15 mouse cellular contexts compared by ENCODE assay signal in the genomic region with DNA sequence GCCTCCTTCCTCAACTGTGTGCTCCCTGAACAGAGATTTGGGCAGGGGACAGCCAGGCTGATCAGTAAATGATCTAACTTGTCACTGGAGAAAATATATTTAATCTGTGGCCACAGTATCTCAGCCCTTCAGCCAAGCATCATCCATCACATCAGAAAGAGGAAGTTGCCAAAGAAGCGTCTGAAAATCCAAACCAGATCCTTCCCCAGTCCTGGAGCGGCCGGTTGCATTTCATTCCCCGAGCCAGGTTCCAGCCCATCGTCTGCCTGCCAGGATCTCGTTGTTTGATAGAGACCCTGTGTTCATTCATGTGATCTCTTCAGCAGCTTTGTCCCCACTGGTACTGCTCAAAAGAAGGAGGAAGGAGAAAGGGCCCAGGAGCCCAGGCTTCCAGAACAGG. TPM values are rescaled to one million over a fixed set of nuclear protein-coding genes. Genes with fewer than 3 reads are reported as not detected.
DNase-seq lines count a peak whose midpoint lies in the region.
"Had no signal": no experiment of that assay in that cellular context is flagged by ENCODE, and none has a peak within 500 bp of the region (broad histone marks: within the 10 kb centered on the region; RNA-seq: fewer than 3 reads in every experiment).

No protein-coding gene starts in this region.

- DNase-seq in adrenal gland, postnatal 10 days: peak; percentile 27
- no peak for DNase-seq in adrenal gland, adult 18-20 months (ENCODE audit: low spot score in 2 of 2)
- peak; percentile 39 to 45 for DNase-seq in kidney, postnatal 4 days
- no peak for DNase-seq in kidney, adult 11 months
- DNase-seq in adipocyte (ENCODE audit: low spot score): peak; percentile 47
- peak; percentile 45 for DNase-seq in lung, postnatal 36 days
- no peak for DNase-seq in thymus, postnatal 25 days
- DNase-seq in neural tube, embryonic 10.5 days (ENCODE audit: extremely low spot score, low spot score): no peak
- DNase-seq: cerebellum, adult 11 months; cerebellum, postnatal 25 days; gastrocnemius, adult 2 months; kidney, postnatal 14 days; layer of hippocampus, adult 9-11 months; liver, postnatal 0 days; right cerebral cortex, postnatal 25 days had no signal

RNA-seq across cellular contexts. Expression of gene Tsen2, which starts 58.8 kb away (rescaled TPM):
- total RNA-seq in adrenal gland, postnatal 10 days (2021): 10 to 100 TPM in 1 of 2 experiments, 1 to 10 TPM in 1; 8.8 to 15.7 TPM
- 1 to 10 TPM; 6.8 to 8.7 TPM for total RNA-seq in adrenal gland, adult 18-20 months (2021)

Comparison
In these comparisons a context has a peak if more than half of its experiments do, and no peak if none do; other contexts are left out.
1. DNase-seq: peak in adrenal gland, postnatal 10 days (single experiment), kidney, postnatal 4 days (2 of 2), adipocyte (single experiment) and lung, postnatal 36 days (single experiment); none in adrenal gland, adult 18-20 months (0 of 2), kidney, adult 11 months (single experiment), thymus, postnatal 25 days (single experiment) and neural tube, embryonic 10.5 days (single experiment).